Mouse (Mus musculus) olfactory bulb, adult 2 months (tissue): ENCODE measurements around the gene Chst15. TPM values are rescaled to one million over a fixed set of nuclear protein-coding genes. Genes with fewer than 3 reads are reported as not detected.

ENCODE experiments used
- H3K27ac ChIP-seq: fragments of 200-500 bp; 2 replicates; pipeline ENCODE4 v1.5.1; 2012; ENCODE audit warnings: low read depth, low read length; ENCODE audit not compliant: insufficient read depth
- H3K4me1 ChIP-seq: fragments of 200-500 bp; 2 replicates; pipeline ENCODE4 v1.6.1; 2012; ENCODE audit warnings: low read length; ENCODE audit not compliant: control insufficient read depth, insufficient read depth
- H3K4me3 ChIP-seq: fragments of 200-500 bp; 2 replicates; pipeline ENCODE4 v1.5.1; 2012; ENCODE audit warnings: mild to moderate bottlenecking, low read depth, low read length, moderate library complexity; ENCODE audit not compliant: insufficient read depth
- CTCF ChIP-seq: fragments of 200-500 bp; IDR thresholded peaks from 2 replicates; pipeline ENCODE4 v1.5.1; 2012; ENCODE audit warnings: low read depth, mild to moderate bottlenecking, low read length, moderate library complexity; ENCODE audit not compliant: insufficient read depth
- POLR2A ChIP-seq: fragments of 200-500 bp; IDR thresholded peaks from 2 replicates; pipeline ENCODE4 v1.6.1; 2012; ENCODE audit warnings: mild to moderate bottlenecking, low read depth, low read length, moderate library complexity; ENCODE audit not compliant: insufficient read depth
- WGBS: fragments of 180-500 bp; shearing (Covaris S2); methylation state at CpG from one replicate; pipeline ENCODE4 v1.1.7; 2018; 5-methylcytosine and 5-hydroxymethylcytosine counted together
- polyA plus RNA-seq: library from polyadenylated mRNA; stranded (reverse); fragments of >200 nt; gene quantifications from 2 replicates; pipeline ENCODE4 v1.2.4, GENCODE M21; 2012; ENCODE audit warnings: low replicate concordance; ENCODE audit not compliant: missing spikeins, insufficient read depth, insufficient read length

Gene Chst15
- polyA plus RNA-seq, 1 experiment: not detected

DNA sequence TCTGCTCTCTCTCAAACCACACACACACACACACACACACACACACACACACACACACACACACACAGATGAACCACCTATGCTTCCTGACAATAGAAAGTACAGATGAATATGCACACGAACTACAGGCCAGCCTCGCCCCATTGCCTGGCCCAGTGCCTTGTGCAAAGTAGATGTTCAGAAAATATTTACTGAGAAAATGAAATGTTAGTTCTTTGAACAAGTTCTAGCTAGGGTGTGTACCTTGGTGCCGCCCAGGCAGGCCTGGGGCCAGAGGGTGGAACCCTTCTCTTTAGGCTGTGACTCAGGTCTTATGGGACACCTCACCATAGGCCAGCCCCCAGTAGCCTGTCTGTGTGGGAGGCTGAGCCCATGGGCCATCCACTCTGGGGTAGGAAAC lies 85.6 kb downstream of the Chst15 start:
- Histone ChIP-seq H3K27ac (no peak overlapping the region), H3K4me1 (0 out of 2 replicates have a peak, but pooled peaks cover 4% of the 10 kb centered on the region), H3K4me3 (no peak overlapping the region)
- TF ChIP-seq POLR2A (no peak), CTCF (no peak)
- WGBS: 89% methylated on average over 3 of the region's 3 CpGs

DNA sequence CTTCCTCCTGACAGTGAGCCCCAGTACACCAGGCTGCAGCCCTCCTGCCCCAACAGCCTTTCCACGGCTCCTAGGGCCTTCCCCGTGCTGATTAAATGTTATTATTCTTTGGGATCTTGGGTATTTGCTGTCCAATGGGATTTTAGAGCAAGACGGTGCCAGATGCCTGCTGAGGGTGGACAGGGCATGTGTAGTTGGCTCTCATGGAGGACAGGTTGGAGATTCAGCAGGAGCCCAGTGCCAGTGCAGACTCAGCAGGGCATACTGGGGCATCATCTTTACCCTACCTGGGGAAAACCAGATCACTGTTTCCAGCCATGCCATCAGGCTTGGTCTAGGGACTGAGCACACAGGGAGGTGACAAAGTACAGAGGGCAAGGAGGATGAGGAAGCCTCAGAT lies 86.1 kb downstream of the Chst15 start:
- WGBS: 90% methylated on average over 3 of the region's 3 CpGs

DNA sequence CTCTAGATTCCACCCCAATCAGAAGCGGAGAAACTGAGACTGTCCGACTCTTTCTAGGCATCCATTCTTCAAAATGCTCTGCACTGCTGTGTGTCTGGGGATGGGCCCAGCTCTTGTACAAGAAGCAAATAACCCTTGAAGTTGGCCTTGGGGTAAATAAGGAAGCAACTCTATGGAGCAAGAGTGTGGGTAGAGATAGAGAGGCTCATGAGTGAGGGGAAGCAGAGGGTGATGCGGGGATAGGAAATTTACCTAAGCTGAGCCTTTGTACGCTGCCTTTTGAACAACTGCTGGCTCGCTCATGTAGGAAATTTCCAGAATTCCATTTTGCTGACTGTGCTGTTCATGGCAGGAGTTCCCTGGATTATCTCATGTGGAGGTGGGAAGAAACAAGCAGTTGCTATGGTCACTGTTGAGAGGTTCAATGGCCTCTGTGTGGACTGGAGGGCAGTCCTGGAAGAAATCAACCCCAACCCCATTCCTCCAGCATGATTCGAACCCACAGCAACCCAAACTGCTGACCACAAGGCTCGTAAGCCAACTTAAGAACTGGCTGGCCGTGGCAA lies 89.9 kb downstream of the Chst15 start:
- no peak overlapping the region for H3K27ac ChIP-seq
- H3K4me1 ChIP-seq: no peaks in the 10 kb centered on the region
- TF ChIP-seq CTCF (no peak), POLR2A (no peak)
- no peak overlapping the region for H3K4me3 ChIP-seq
- 84% methylated on average over 8 of the region's 8 CpGs for WGBS

More for the DNA sequence above, 86.1 kb downstream of the Chst15 start:
- Histone ChIP-seq H3K27ac (no peak overlapping the region), H3K4me1 (0 out of 2 replicates have a peak, but pooled peaks cover 4% of the 10 kb centered on the region), H3K4me3 (no peak overlapping the region)
- TF ChIP-seq POLR2A (no peak), CTCF (no peak)

DNA sequence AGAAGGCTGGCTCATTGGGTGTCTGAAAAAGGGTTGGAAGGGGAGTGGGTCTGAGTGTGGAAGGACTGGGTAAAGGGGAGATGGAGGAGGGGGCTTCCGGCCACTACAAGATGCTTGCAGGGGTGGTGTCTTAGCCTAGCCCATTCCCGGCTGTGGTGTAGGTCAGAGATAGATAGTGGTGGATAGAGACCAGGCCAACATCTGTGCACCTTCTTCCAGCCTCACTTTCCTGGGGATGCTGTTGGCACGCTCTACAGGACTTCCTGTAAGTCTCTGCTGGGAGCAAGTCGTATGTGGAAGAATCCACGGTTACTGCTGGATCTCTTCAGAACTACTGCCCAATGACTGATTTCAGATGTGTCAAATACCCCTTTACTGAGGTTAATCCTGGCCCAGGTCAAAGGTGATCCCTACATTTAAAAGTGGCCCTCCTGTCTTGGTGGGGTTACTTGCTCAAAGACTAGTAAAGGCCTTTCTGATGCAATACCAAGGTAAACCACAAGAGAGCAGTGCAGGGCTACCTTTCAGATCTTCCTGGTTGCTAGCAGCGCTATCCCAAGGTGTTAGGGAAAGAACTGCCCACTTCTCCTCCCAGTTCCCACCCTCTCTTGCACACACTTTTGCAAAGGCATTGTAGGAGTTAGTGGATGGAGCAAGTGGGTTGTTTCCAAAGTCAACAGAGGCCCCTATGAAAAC lies 90.5 kb downstream of the Chst15 start:
- no peak overlapping the region for H3K27ac ChIP-seq
- WGBS: 62% methylated on average over 6 of the region's 6 CpGs
- no peaks in the 10 kb centered on the region for H3K4me1 ChIP-seq
- no peak overlapping the region for H3K4me3 ChIP-seq
- TF ChIP-seq CTCF: no peak
- no peak for TF ChIP-seq POLR2A

DNA sequence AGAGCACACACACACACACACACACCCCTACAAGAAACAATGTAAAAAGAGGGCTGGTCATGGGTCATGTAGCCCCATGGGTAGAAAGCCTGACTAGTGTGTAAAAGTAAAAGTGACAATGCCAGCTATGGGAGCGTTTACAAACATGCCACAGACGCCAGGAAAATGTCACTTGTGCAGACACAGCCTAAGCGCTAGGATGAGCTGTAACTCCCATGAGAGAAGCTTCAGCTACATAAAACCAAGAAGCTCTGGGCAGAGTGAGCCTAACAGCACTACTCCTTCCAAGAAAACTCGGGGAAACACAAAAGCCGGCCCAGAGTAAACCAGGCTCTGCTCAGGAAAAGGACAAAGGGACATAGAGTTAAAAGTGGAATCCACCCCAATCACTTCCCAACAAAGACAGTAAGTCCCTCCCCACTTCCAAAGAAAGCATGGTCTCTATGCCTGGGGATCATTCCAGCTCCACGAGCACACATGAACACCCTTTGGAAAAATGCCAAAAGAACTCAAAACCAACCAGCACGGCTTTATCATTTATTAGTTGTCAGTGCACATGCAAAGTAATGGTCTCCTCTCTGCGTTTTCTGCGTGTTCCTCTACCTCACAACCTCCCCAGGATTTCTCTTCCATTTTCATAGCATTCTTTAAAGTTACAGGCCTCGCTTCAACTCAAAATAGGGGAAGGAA lies 93.4 kb downstream of the Chst15 start:
- Histone ChIP-seq H3K4me3 (no peak overlapping the region), H3K4me1 (no peaks in the 10 kb centered on the region), H3K27ac (no peak overlapping the region)

DNA sequence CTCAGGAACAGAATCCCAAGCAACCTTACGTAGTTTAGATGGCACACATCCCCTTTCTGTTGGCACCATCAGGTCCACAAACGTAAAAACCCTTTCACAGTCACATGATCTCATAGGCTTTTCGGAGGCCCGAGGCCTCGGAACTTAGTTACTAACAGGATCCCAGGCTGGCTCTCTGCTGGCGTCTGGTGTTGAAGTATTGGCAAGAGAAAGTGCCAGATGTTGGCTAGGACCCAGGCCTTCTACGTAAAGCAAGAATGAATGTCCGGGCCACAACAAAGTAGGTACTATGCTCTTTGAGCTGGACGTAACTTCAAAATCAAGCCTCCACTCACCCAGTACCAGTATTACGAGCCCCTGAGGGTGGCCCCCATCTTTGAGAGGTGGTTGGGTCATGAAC lies 103.0 kb downstream of the Chst15 start:
- Histone ChIP-seq H3K27ac (no peak overlapping the region), H3K4me3 (no peak overlapping the region), H3K4me1 (peaks cover 9% of the 10 kb centered on the region)
- WGBS: 52% methylated on average over 10 of the region's 10 CpGs
- TF ChIP-seq POLR2A (no peak), CTCF (no peak)

More for the DNA sequence above, 93.4 kb downstream of the Chst15 start:
- TF ChIP-seq CTCF (no peak), POLR2A (no peak)
- 51% methylated on average over 10 of the region's 10 CpGs for WGBS

DNA sequence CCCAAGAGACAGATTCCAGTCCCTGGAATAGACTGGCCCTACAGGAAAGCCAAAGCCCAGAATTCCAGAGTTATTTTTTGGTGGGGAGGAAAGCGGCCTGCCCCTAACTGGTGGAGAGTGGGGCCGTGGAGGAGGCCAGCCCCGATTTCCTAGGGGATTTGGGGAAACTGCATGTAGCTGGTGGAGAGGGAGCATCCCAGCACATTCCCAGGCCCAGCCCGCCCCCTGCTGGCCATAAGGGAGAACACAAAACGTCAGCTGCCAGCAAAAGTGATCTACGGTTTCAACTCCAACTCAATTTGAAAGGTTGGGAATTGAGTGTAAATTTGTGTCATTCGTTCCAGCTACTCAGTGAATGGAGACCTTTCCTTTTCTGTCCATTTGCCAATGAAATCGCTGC lies 103.6 kb downstream of the Chst15 start:
- 4% methylated on average over 8 of the region's 8 CpGs for WGBS
- no peak for TF ChIP-seq POLR2A
- peak; percentile 93 for TF ChIP-seq CTCF
- H3K4me3 ChIP-seq: no peak overlapping the region
- peaks cover 9% of the 10 kb centered on the region for H3K4me1 ChIP-seq
- no peak overlapping the region for H3K27ac ChIP-seq

DNA sequence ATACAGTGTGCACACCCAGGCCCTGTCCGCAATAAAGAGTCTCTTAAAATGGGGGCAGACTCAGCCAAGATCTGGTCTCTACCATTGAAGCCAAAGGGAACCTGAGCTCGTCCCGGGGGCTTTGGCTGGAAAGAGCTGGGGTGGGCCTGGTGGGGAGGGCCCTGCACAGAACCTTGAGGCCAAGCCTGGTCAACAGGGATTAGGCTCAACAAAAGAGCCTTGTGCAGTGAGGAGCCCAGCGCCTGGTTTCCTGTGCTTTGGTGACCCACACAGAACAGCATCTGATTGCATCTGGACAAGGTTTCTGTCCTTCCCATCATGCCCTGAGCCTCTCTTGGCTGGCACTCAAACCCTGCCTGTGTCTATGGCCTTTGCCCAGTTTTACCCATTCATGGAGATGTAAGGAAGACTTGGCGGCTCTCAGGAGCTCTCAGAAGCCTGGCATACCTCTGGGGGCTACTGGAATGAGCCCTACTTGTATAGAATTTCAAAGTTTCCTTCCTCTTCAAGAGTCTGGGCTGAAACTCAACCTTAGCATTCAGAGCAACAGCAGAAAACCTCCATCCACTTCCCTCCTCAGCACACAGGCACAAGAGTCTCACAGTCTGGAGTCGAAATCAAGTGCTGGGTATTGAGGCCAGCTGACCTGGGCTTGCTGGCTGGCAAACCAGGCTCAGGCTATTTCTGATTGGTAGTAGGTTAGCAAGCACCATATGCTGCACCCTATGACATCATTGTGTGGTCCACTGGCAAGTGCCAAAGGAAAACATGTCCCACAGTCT lies 104.9 kb downstream of the Chst15 start:
- no peak overlapping the region for H3K27ac ChIP-seq
- no peak for TF ChIP-seq CTCF
- no peak for TF ChIP-seq POLR2A
- 76% methylated on average over 6 of the region's 6 CpGs for WGBS
- no peak overlapping the region for H3K4me3 ChIP-seq
- peaks cover 9% of the 10 kb centered on the region for H3K4me1 ChIP-seq
